Mouse (Mus musculus): ENCODE measurements around the gene Fam241b.
A peak's percentile ranks its signal among the peaks of the same experiment; 100 is the strongest.
"Not testable (repeated sequence)": the region's sequence is repeated elsewhere in the genome, so short reads cannot be mapped to it uniquely, and the experiment has no call there.

Fam241b gene

GRCm38 (mm10) chr10:62128316-62128951, 15.3 kb downstream of the Fam241b start:
- DNase-seq (ENCODE audit: low spot score in 2 of 2) = peak in 1 of 2 experiments; percentile 63

- no peak for DNase-seq (ENCODE audit: low spot score in 2 of 2)
Observed at GRCm38 (mm10) chr10:62127711-62128231, 15.9 kb downstream of the Fam241b start.

- no peak for DNase-seq (ENCODE audit: low spot score in 2 of 2)
Observed at GRCm38 (mm10) chr10:62127137-62127536, 16.6 kb downstream of the Fam241b start.

- no peak for DNase-seq (ENCODE audit: low spot score in 2 of 2)
Observed at GRCm38 (mm10) chr10:62113865-62114647, 29.7 kb downstream of the Fam241b start.

GRCm38 (mm10) chr10:62111207-62111576, 32.5 kb downstream of the Fam241b start:
- peak; percentile 37 to 58 for DNase-seq (ENCODE audit: low spot score in 2 of 2)

- peak; percentile 53 to 87 for DNase-seq (ENCODE audit: low spot score in 2 of 2)
Observed at GRCm38 (mm10) chr10:62110504-62111206, 33.1 kb downstream of the Fam241b start.

GRCm38 (mm10) chr10:62107048-62107447, 36.7 kb downstream of the Fam241b start:
- no peak for DNase-seq (ENCODE audit: low spot score in 2 of 2)

- peak; percentile 36 to 78 for DNase-seq (ENCODE audit: low spot score in 2 of 2)
Observed at GRCm38 (mm10) chr10:62104835-62105576, 38.7 kb downstream of the Fam241b start.

GRCm38 (mm10) chr10:62101504-62102439, 41.9 kb downstream of the Fam241b start:
- DNase-seq (ENCODE audit: low spot score in 2 of 2) = peak; percentile 85 to 89

GRCm38 (mm10) chr10:62099749-62100403, 43.8 kb downstream of the Fam241b start:
- DNase-seq (ENCODE audit: low spot score in 2 of 2) = no peak

GRCm38 (mm10) chr10:62094401-62094800, 49.3 kb downstream of the Fam241b start:
- no peak for DNase-seq (ENCODE audit: low spot score in 2 of 2)

- DNase-seq (ENCODE audit: low spot score in 2 of 2) = no peak
Observed at GRCm38 (mm10) chr10:62093903-62094302, 49.8 kb downstream of the Fam241b start.

GRCm38 (mm10) chr10:62089486-62089885, 54.2 kb downstream of the Fam241b start:
- no peak for DNase-seq (ENCODE audit: low spot score in 2 of 2)

- peak in 1 of 2 experiments; percentile 32 for DNase-seq (ENCODE audit: low spot score in 2 of 2)
Observed at GRCm38 (mm10) chr10:62089071-62089470, 54.6 kb downstream of the Fam241b start.

GRCm38 (mm10) chr10:62088411-62088810, 55.3 kb downstream of the Fam241b start:
- no peak for DNase-seq (ENCODE audit: low spot score in 2 of 2)

- DNase-seq (ENCODE audit: low spot score in 2 of 2) = no peak
Observed at GRCm38 (mm10) chr10:62086826-62087225, 56.9 kb downstream of the Fam241b start.

GRCm38 (mm10) chr10:62086044-62086443, 57.7 kb downstream of the Fam241b start:
- DNase-seq (ENCODE audit: low spot score in 2 of 2) = no peak

- no peak for DNase-seq (ENCODE audit: low spot score in 2 of 2)
Observed at GRCm38 (mm10) chr10:62076248-62077134, 67.2 kb downstream of the Fam241b start.

GRCm38 (mm10) chr10:62071346-62071745, 72.4 kb downstream of the Fam241b start:
- not testable (repeated sequence) for DNase-seq (ENCODE audit: low spot score in 2 of 2)

Measured in left cerebral cortex, adult 9 months (tissue).